Mouse (Mus musculus): ENCODE results near the gene Eya2.

DNA sequence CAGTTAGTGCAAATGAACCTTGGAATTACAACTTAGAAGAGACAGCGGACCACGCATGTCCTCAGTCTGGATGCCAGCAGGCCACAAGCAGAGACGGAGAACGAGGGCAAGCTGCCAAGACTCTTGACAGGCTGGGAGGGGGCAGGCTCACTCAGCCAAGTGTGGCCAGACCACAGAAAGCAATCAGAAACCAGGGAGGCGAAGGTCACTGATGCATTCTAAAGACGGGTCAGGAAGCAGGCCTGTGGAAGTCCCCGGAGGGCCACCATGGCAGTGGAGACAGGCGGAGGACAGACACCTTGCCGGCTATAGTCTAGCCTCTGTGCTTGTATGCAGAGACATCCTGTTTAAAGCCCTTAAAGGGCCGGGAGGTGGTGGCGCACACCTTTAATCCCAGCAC is 193.2 kb downstream of the Eya2 start:
- TF ChIP-seq CTCF (IDR thresholded peaks at IDR 0.05; ENCODE audit: extremely low read depth, insufficient read depth, insufficient read length, insufficient replicate concordance) (no peak), POLR2A (IDR thresholded peaks at IDR 0.05; ENCODE audit: low read depth, low read length) (no peak)
